Mouse (Mus musculus) subcutaneous adipose tissue, adult 2 months (tissue): ENCODE data around the gene Thyn1. TPM values are rescaled to one million over a fixed set of nuclear protein-coding genes. Genes with fewer than 3 reads are reported as not detected.

ENCODE experiments used
- polyA plus RNA-seq: library from polyadenylated mRNA; depleted of rRNA; stranded (reverse); fragments of >200 nt; gene quantifications from 2 replicates; pipeline ENCODE4 v1.2.3, GENCODE M21; 2012; ENCODE audit warnings: low replicate concordance; rRNA removed

Thyn1 gene
- 14.5 and 23.3 TPM in 2 replicates for polyA plus RNA-seq

DNA sequence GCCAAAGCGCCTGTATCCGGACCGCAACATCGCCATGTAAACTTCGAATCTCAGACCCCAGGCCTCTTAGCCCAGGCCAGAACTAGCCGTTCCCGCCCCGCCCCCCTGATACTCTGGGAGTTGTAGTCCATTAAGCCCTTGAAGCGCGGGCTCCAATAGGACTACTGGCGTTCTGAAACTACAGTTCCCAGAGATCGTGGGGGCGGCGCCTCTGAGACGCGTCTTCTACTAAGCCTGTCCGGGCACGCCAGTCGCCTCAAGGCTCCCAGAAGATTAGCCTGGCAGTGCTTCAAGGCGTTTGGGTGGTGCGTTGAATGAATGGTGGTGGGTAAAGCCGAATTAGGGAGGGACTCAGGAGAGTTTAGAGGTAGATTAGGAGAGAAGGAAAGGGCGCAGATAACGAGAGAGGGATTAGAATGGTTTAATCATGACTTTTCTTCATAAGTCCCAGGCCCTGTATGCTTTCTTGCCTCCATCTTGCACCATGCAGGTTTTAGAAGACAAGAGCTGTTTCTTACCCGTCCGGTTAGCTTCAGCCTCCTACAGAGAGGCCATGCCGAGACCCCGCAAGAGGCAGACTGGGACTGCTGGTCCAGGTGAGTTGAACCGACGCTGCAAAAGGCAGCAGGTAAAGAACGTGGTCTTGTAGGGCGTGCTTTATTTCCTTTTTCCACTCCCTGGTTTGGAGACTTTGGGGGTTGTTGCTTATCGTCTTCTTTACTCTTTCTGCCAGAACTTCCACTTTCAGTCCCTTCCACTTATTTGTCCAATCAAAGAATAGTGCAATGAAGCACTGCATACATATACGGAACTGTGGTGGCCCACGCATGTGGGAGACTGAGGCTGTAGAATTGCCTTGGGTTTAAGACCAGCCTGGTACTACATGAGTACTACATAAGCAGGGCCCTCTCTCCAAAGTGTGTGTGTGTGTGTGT lies at the start of gene Thyn1, which contains the start of gene Acad8:
Thyn1 (plus strand) TSS at position 250 of the 935 bp plus-strand sequence.
Acad8 (minus strand) TSS at position 106 of the 935 bp plus-strand sequence.

GRCm38 (mm10) chr9:27029828-27030762 lies 30.6 kb downstream of the Thyn1 start, which contains the start of the genes Vps26b and Ncapd3:
Gene Vps26b (minus strand): TSS chr9:27030065.
Gene Ncapd3 (plus strand): TSS chr9:27030175.

Other genes starting within 250 kb of the Thyn1 start
- gene Glb1l2, start 193.2 kb upstream of the Thyn1 start, polyA plus RNA-seq, result 78.5 and 344 TPM in 2 replicates
- gene Glb1l3, start 138.8 kb upstream of the Thyn1 start, polyA plus RNA-seq, result 0.14 and 0.32 TPM in 2 replicates
- 0.13 and 0.23 TPM in 2 replicates for gene Gm1110, start 76.6 kb upstream of the Thyn1 start, polyA plus RNA-seq
- gene Acad8, start 144 bp upstream of the Thyn1 start, polyA plus RNA-seq, result 39.1 and 54.3 TPM in 2 replicates
- gene Vps26b, start 30.4 kb downstream of the Thyn1 start, polyA plus RNA-seq, result 32.1 and 53.3 TPM in 2 replicates
- 14.7 and 17.9 TPM in 2 replicates for gene Ncapd3, start 30.5 kb downstream of the Thyn1 start, polyA plus RNA-seq
- 18.7 and 46.0 TPM in 2 replicates for gene Jam3, start 155.7 kb downstream of the Thyn1 start, polyA plus RNA-seq